Mouse (Mus musculus) kidney, adult 9 months (tissue): ENCODE data around the gene Amigo3.
"Not testable (repeated sequence)": the region's sequence is repeated elsewhere in the genome, so short reads cannot be mapped to it uniquely, and the experiment has no call there.

Experiments used
- DNase-seq: peaks from one replicate; pipeline ENCODE4 v3.0.0; 2022

Amigo3 gene

GRCm38 (mm10) chr9:108052885-108053664, at the start of gene Amigo3:
Gene Amigo3 (plus strand): TSS chr9:108053159.
- DNase-seq: peak; percentile 99

DNA sequence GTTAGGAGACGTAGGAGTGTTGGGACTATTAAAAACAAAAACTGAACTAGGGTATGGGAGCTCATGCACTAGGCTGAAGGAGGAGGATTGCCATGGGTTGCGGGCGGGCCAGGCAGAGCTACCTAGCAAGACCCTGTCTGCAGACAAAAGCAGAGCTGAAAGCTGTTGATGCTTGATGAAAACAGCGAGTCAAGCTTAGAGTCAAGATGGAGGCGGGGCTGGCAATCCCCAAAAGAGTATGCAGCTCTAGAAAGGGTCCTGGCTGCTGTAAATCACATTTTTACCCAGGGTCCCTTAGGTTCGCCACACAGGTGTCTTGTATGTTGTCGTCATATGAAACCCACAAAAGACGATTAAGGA, 49.4 kb upstream of the Amigo3 start:
- DNase-seq: peak; percentile 14

DNA sequence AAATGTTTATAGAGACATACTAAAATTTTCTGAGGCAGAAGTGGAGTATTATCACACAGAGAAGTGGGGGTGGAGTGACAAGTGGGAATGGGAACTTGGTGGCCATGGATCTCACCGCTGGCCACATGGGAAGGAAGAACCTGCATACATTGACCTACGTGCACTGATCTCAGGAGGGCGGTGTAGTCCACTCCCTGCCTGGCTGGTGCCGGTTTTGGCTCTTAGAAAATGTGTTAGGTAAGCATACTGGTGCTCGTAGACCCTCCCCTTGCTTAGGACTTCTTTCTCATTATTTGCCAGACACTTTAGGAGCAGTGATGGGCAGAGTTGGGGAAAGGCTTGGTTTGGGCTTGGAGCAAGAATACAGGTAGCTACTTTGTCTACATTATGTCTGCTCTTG, 44.9 kb upstream of the Amigo3 start:
- DNase-seq: no peak

DNA sequence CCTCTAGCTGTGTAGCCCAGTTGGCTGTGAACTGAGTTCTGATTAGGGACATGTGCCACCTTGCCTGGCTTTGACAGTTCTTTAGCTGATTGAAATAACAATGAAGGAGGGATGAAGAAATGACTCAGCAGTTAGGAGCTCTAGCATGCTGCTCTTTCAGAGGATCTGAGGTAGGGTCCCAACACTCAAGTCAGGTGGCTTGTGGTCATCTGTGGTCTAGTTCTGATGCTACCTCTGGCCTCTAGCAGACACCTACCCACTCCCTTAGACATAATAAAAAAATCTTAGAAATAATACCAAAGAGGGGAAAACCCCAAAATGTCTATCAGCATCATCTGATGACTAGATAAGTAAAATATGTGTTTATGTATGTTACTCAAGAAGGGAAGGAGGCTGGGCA, 42.6 kb upstream of the Amigo3 start:
- no peak for DNase-seq

DNA sequence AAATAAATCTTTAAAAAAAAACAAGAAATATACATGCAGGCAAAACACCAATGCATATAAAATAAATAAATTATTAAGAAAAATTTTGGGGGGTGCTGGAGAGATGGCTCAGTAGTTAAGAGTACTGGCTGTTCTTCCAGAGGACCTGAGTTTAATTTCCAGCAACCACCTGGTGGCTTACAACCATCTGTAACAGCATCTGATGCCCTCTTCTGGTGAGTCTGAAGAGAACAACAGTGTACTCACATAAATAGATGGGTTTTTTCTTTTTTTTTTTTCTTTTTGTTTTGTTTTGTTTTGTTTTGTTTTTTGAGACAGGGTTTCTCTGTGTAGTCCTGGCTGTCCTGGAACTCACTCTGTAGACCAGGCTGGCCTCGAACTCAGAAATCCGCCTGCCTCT, 39.4 kb upstream of the Amigo3 start:
- not testable (repeated sequence) for DNase-seq

DNA sequence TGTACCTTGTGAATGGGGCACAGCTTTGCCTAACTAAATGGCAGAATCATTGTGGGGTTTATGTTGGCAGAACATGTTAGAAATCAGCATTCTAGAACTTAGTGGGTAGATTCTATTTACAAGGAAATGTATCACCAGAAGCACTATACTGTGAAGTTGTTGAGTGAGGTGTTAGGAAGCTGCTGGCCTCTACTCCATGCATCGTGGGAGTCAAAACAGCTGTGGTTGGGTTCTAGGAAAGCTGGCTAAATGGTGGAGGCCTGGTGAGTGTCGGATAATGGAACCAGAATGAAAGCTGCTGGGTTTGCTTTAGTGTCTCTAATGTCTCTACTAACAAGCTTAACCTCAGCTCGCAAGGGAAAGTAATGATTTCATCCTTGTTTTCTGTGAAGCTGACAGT, 35.8 kb upstream of the Amigo3 start:
- DNase-seq: no peak

DNA sequence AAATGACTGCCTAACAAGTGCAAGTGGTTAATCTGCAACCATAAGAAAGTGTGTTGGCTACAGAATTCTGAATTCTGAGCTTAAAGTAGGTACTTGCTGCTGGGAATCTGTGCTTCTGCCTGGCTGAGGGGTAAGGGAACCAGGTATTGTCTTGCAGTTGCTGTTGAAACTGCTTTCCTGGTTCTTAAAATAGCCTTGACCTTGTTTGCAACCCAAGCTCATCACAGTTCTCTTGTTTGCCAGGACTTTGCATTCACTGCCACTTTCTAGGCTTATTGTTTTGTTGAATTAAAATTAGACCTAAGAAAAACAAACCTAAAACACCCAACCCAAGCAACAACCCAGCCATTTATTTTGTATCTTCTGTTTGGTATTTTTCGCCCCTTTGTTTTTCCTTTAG, 32.2 kb upstream of the Amigo3 start:
- DNase-seq: no peak

DNA sequence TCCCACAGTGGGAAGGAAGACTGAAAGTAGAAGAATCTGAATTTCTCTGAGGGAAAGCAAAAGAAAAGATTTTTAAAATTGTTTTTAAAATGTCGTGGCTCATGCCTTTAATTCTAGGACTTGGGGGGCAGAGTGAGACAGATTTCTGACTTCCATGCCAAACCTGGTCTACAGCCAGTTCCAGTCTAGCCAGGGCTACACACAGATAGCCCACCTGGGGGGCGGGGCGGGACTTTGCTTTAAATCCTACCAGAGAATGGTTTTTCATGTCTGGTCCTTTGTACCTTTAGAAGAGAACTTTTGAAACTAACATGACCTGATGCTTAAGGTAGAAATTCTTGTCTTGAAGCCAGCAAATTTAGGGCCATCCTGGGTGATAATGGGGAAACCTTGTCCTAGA, 29.7 kb upstream of the Amigo3 start:
- no peak for DNase-seq

DNA sequence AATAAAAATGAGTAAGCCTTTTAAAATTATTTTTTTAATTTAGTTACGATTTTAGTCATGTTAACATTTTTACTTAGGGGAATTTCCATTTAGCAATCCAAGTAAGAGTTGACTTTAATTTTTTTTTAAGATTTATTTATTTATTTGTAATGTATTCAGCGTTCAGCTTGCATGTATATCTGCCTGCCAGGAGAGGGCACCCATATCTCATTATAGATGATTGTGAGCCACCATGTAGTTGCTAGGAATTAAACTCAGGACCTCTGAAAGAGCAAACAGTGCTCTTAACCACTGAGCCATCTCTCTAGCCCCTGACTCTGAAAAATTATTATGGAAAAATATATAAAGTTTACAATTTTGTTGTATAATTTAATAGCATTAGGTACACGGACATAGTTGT, 26.4 kb upstream of the Amigo3 start:
- DNase-seq: no peak

GRCm38 (mm10) chr9:108027867-108028266, 25.1 kb upstream of the Amigo3 start:
- DNase-seq: no peak

GRCm38 (mm10) chr9:108032126-108032525, 20.8 kb upstream of the Amigo3 start:
- DNase-seq: no peak

DNA sequence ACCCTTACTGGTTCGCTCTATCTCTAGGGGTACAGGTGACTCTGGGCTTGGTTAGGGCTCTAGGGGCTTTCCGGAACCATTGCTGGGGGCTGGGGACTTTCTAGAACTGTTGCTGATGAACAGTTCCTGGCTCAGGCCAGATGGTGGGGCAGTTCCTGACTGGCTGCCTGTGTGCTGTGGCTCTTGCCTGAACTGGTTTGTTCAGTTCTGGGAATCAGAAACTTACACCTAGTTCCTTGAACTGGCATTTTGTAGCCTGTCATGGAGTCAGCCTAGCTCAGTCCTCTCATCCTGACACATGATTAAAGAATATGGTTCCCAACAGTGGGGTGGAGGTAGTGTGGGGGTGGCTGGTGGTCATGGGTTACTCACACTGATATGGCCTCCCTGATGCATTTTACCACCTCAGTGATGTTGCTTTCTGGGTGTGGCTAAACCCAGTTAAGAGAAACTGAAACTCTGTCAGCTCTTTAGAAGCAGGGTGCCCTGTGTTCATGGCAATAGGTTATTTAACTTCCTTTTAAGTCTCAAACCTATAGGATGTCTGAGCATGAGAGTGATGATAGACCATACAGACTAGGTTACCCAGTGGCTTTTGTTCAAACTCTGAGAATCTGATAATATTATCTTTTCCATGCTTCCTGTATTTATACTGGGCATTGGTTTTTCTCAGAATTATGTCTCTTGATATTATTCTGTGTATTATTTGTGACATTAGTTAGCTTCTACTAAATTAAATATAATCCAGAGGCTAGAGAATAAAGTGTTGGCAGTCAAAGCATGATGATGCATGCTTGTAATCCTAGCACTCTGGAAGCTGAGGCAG, 17.4 kb upstream of the Amigo3 start:
- no peak for DNase-seq

- no peak for DNase-seq
These were observed 8.0 kb upstream of the Amigo3 start for GRCm38 (mm10) chr9:108044751-108045492.

DNA sequence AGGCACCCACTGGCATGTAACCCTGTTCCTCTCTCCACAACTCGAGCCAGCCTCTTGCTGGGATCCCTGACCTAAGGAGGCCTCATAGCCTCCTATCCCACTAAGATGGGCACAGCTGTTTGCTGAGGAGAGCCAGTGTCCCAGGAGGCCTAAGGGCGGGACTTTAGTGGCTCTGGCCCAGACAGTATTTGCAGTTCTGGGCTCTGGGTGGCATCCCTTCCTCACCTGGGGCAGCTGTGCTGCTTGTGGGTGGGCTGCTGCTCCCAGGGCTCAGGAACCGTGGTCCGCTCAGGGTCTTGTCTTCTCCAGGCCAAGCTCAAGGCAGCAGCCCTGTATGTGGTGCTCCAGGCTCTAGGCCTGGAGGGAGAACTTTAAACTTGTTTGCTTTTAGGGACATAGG, 6.4 kb upstream of the Amigo3 start:
- DNase-seq: no peak

DNA sequence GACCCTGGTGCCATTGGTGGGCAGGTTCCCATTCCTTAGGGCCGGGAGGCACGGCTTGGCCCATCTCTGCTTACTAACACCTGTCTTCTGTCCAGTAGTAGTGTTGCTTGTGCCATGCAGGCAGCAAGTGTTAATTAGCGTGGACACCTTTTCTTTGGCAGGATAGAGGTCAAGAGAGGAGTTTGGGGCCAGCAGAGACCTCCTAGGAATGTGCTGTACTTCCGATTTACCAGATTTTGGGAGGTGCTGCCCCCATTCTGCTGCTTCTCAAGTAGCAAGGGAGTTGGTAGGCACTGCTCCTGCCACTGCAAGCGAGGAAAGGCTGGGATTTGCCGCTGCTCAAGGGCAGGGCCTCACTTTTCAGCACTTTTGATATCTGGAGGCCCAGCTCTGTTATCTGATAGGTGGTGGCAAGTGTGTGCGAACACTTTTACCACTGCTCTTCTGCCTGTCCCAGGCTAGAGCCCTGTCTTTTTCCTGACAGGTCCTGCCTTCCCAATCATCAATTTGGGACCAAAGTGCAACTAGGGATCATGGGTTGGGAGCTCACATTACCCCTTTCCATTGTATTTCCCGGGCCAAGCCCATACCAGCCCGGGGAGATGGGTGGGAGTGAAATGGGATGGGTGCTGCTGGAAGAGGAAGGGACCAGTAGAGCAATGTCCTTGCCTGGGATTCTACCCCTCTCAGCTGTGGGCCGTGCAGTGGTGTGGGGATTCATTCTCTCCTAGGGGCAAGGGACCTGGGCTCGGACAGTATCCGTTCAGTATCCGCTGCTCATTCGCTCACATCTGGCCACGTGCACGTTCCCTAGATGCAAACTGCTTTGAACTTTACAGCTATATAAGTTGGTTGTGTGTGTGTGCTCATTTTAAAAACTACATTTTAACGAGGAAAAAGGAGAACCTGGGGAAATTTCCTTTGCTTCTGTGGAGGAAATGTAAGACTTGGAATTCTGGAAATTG, 5.1 kb upstream of the Amigo3 start:
- DNase-seq: no peak

GRCm38 (mm10) chr9:108048566-108048955, 4.4 kb upstream of the Amigo3 start:
- no peak for DNase-seq

DNA sequence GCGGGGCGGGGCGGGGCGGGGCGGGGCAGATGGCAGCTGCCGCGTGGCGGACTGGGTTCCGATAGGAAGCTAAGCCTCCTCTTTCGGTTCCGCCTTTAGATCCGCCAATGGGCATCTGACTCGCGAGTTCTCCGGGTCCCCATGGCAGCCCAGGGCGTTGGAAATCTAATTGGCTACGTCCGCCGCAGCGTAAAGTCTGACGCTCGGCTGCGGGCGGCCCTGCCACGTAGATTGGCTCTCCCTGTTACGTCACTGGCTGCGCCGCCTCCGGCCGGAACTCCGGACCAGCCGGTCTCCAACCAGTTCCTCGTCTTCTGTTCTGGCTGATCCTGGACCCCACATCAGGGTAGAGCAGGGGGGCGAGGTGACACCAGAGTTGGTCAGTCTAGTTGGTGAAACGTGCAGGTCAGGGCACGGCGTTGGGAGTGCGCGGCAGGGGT, 3.9 kb upstream of the Amigo3 start, which contains the start of gene Gmppb:
Gene Gmppb (plus strand): TSS at position 227 of the 440 bp plus-strand sequence.
- DNase-seq: peak; percentile 98

DNA sequence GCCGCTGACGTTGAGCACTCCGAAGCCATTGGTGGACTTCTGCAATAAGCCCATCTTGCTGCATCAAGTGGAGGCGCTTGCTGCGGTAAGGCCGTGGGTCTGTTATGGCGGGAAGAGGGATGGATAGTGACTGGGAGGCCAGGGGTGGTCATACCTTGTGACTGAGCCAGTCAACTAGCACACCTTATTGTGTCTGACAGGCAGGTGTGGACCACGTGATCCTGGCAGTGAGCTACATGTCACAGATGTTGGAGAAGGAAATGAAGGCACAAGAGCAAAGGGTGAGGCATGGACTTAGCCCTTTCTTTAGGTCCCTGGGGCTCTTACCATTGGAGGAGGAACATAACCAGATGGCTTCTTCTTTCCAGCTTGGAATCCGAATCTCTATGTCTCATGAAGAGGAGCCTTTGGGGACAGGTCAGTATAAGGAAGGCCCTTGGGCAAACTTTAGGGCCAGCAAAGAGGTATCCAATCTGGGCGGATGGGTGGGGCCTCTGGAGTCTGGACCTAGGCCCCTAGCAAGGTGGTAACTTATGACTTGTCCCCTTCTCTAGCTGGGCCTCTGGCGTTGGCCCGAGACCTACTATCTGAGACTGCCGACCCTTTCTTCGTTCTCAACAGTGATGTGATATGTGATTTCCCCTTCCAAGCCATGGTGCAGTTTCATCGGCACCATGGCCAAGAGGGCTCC, 3.3 kb upstream of the Amigo3 start:
- DNase-seq: no peak

DNA sequence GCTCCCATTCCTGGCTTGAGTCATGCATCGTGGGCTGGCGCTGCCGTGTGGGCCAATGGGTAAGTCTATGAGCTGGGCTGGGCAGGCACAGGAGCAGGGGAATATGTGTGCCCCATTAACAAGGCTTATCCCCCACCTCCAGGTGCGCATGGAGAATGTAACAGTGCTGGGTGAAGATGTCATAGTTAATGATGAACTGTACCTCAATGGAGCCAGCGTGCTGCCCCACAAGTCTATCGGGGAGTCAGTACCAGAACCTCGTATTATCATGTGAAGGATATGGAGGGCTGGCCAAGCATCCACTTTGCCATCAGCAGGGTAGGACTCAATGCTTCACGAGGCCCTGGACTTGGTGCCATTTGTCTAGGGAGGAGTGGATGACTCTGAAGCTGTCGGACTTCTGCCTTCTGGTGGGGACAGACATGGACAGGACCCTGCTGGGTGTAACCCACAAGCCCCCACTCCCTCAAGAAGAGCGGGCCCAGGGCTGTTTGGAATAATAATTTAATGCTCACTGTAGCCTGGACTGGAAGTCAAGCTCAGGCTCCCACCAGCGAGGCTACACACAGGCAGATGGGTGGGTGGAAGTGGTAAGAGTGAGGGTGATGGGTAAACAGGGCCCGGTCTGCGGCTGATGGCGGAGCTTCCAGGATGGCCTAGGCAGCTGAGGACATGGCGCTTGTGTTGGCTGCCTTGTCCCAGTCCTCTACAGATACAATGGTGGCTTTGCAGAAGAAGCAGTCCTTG, 1.6 kb upstream of the Amigo3 start:
- no peak for DNase-seq

GRCm38 (mm10) chr9:108051931-108052220, 1.1 kb upstream of the Amigo3 start:
- no peak for DNase-seq

- DNase-seq: no peak
These were observed 548 bp upstream of the Amigo3 start for GRCm38 (mm10) chr9:108052411-108052810.
